Mouse (Mus musculus) gastrocnemius, adult 2 months (tissue): ENCODE results near the gene Ulk4. TPM values are rescaled to one million over a fixed set of nuclear protein-coding genes. Genes with fewer than 3 reads are reported as not detected.
"Not testable (repeated sequence)": the region's sequence is repeated elsewhere in the genome, so short reads cannot be mapped to it uniquely, and the experiment has no call there.

Source experiments
- DNase-seq: peaks from one replicate; pipeline ENCODE4 v3.0.0; 2022
- H3K27ac ChIP-seq: fragments of 200-600 bp; 2 replicates; pipeline ENCODE4 v1.8.1; 2022; ENCODE audit warnings: mild to moderate bottlenecking
- H3K4me3 ChIP-seq: fragments of 200-600 bp; 2 replicates; pipeline ENCODE4 v1.8.1; 2022; ENCODE audit warnings: mild to moderate bottlenecking, moderate library complexity
- CTCF ChIP-seq: fragments of 200-600 bp; IDR thresholded peaks from 2 replicates; pipeline ENCODE4 v1.8.1; 2022; ENCODE audit warnings: antibody characterized with exemption, mild to moderate bottlenecking, moderate library complexity
- intact Hi-C: fragments of 180-260 bp; cut with DNase I; formaldehyde crosslinking; loops from one replicate; pipeline ENCODE4 v1.15.1; 2025
- total RNA-seq, 2 experiments: library from RNA; stranded (reverse); gene quantifications; 2 replicates each; pipeline ENCODE4 v1.2.3; 2021

Ulk4 gene
- total RNA-seq, 2 experiments from 2014 or later = 0.11 to 0.36 TPM

DNA sequence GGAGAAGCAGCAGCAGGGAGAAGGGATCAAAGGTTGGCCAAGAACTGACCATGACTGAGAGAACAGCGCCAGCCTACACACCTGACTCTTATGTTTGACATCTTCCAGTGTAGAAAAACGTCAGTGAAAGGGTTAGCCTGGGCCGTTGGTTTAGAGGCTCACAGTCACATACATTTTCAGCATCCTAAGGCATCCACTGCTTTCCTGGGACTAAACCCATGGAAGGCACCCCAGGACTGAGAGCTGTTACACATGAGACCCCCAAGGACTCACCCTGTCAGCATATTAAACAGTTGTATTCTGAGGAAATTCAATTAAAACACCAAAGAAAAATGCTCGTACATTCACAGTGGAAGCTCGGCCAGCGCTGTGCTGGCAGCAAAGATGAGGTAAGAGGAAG lies 37.4 kb downstream of the Ulk4 start:
- TF ChIP-seq CTCF = no peak
- no peak for DNase-seq
- Histone ChIP-seq H3K4me3 (no peak overlapping the region), H3K27ac (no peak overlapping the region)
- intact Hi-C loops = no loop called here

DNA sequence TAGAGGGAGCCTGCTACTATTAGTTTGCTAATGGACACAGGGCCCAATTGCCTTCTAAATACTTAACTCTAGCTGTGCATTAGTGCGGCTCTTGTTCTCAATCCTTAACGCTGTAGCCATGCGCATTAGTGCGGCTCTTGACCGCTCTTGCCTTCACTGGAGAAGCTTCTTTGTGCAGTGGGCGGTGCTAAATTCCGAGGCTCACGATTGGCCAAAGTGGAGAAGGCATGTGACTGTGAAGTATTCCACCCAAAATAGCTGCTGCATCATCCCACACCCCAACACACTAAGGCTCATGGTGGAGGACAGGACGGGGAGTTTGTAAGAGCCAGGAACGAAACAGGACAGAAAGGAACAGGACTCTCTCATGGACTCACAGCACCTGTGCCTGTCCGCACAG lies 58.4 kb downstream of the Ulk4 start:
- no peak for DNase-seq
- intact Hi-C loops = loop anchor here (5.0 kb wide), 1 partner anchor 616 kb away; no protein-coding TSS in a partner anchor
- Histone ChIP-seq H3K4me3 (no peak overlapping the region), H3K27ac (no peak overlapping the region)
- no peak for TF ChIP-seq CTCF

DNA sequence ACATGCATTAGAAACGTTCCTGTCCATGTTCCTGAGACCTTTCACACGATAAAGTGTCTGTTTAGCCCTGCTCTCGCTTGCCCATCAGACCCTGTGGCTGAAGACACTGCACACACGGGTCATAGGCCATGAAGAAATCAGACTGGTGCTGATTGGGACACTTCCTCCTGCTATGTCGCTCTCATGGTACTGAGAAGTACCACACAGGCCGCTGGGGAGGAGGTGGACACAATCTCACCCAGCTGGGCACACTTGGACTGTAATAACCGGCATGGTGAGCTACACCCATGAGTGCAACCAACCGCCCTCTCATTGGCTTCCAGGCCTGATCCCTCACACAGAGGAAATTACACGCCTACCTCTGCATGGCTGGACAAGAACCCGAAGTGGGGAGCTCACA lies 58.8 kb downstream of the Ulk4 start:
- intact Hi-C loops = loop anchor here (5.0 kb wide), 1 partner anchor 616 kb away; no protein-coding TSS in a partner anchor
- DNase-seq = no peak
- H3K27ac ChIP-seq = no peak overlapping the region
- no peak overlapping the region for H3K4me3 ChIP-seq
- TF ChIP-seq CTCF = no peak

DNA sequence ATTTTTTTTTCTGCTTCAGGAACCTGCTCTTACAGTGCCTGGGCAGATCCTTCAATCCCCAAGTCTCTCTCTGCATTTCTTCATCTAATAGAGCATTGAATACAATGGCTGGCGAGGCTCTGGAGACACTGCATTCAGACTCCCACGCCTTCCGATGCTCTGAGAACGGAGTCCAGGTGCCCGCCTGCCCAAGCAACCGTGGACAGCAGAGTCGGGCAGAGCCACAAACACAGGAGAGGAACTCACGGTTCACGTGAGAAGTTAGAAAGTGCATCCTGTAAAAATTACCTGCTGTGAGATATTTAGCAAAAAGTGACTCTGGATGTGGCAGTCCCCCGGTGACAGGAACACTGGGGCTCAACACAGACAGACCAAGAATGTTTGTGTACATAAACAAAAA lies 59.3 kb downstream of the Ulk4 start:
- Histone ChIP-seq H3K4me3 (no peak overlapping the region), H3K27ac (no peak overlapping the region)
- TF ChIP-seq CTCF = no peak
- no peak for DNase-seq
- intact Hi-C loops = loop anchor here (5.0 kb wide), 1 partner anchor 615 kb away; no protein-coding TSS in a partner anchor

DNA sequence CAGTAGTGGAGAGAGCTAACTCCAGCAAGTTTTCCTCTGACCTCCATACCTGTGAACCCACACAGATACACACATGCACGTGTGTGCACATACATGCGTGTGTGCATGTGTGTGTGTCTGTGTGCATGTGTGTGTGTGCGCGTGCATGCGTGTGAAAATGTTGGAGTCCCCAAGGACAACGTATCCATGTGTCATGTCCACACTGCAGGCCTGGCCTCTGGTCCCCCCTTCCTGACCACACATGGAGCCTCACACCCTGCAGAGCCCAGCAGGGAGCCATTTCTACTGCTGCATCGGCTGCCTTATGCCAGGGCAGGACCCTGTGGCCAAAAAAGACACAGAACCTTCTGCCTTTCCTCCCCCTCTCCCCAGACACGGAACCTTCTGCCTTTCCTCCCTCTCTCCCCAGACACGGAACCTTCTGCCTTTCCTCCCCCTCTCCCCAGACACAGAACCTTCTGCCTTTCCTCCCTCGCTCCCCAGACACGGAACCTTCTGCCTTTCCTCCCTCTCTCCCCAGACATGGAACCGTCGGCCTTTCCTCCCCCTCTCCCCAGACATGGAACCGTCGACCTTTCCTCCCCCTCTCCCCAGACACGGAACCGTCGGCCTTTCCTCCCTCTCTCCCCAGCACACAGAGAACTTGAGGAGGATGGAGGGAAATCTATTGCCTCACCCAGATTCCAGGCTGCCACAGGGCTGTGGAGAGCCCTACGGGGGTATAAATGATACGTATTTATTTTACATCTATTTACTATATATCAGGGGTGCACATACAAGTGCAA lies 60.3 kb downstream of the Ulk4 start:
- no peak for DNase-seq
- intact Hi-C loops = loop anchor here (5.0 kb wide), 1 partner anchor 614 kb away; no protein-coding TSS in a partner anchor
- no peak for TF ChIP-seq CTCF
- no peak overlapping the region for H3K4me3 ChIP-seq
- no peak overlapping the region for H3K27ac ChIP-seq

DNA sequence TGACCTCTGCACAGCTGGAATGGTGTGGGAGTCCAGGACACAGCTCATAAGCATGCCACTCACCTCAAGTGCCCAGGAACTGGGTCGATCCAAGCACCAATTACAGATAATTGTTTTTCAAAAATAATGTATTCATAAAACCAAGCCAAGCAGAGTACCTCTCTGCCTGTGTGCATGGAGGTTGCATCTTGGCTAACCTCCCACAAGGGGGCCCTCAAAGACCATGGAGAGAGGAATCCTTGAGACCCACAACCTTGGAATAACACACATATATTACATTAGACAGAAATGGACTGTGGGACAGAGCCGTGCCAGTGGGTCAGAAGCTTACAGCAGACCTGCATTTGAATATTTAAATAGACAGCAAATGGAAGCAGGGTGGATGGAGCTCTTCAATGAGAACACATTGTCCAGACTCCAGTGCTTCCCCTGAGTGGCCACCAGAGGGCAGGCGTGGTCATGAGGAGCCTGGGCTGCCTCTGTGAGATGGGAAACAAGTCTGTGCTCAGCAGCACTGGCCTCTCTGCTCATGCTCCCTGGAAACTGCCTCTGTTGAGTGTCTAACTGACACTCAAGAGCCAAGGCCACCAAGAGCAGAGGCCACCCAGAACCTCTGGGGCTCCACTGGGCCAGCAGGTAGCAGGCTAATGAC lies 61.5 kb downstream of the Ulk4 start:
- TF ChIP-seq CTCF = peak; percentile 88
- intact Hi-C loops = loop anchor here (5.0 kb wide), 1 partner anchor 613 kb away; no protein-coding TSS in a partner anchor
- no peak overlapping the region for H3K4me3 ChIP-seq
- no peak overlapping the region for H3K27ac ChIP-seq
- peak; percentile 63 for DNase-seq

DNA sequence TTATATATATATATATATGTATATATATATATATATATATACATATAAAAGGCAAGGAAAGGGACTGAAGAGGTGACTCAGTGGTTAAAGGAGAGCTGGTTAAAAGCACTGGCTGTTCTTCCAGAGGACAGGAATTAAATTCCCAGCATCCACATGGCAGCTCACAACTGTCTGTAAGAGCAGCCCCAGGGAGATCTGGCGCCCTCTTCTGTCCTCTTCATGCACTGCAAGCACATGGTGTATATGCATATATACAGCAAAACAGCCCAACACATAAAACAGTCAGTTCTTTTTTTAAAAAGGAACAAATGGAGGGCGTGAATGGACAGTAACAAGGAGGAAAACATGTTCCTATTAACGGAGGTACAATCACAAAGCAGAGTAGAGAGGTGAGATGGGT lies 64.7 kb downstream of the Ulk4 start:
- Histone ChIP-seq H3K4me3 (no peak overlapping the region), H3K27ac (no peak overlapping the region)
- intact Hi-C loops = no loop called here
- peak; percentile 30; the same call in 1 of the 2 replicates for TF ChIP-seq CTCF
- DNase-seq = no peak

DNA sequence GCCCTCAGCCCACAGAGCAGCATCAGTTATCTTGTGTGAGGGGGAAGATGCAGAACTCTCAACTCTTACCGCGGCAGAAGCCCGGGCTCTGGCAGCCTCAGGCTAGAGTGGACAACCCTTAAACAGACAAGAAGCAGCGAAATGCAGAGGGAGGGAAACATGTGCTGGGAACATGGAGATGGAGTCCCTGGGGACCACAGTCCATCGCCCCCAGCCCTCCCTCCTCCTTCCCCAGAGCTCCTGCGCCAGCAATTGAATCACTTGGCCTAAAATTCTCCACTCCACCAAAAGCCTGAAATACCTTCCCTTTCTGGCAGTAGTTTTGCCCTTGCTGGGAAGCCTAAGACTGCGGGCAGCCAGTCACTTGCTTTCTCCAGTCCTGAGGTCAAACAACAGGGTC lies 72.0 kb downstream of the Ulk4 start:
- intact Hi-C loops = no loop called here
- no peak for TF ChIP-seq CTCF

DNA sequence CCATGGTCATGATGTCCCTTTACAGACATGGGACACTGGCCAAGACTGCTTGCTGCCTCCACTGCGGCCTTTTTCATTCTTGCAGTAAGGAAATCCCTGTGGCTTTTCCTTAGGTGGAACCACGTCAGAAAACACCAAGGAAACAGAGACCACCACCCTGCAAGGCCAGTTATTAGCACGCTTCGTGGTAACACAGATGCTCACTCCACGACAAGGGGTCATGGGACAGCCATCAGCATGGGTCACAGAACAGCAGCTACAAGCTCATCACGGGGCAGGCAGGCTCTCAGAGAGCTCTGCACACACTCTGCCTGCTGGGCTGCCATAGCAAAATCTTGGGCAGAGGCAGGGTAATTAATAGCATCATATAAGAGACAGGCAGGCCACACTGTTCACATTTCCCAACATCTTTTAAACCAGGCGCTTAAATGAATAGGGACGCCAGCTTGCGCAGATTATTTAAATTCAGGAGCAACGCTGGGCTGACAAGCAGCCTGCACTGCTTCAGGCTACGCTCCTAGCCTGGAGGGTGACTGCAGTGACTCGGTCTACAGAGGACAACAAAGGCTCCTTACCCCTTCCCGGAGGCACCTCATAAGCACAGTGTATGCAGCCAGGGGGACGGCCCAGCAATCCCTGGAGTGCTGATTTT lies 72.7 kb downstream of the Ulk4 start:
- no peak for TF ChIP-seq CTCF
- intact Hi-C loops = no loop called here
- Histone ChIP-seq H3K27ac (no peak overlapping the region), H3K4me3 (no peak overlapping the region)
- DNase-seq = no peak

More for the DNA sequence above, 72.0 kb downstream of the Ulk4 start:
- Histone ChIP-seq H3K4me3 (no peak overlapping the region), H3K27ac (no peak overlapping the region)
- DNase-seq = no peak

DNA sequence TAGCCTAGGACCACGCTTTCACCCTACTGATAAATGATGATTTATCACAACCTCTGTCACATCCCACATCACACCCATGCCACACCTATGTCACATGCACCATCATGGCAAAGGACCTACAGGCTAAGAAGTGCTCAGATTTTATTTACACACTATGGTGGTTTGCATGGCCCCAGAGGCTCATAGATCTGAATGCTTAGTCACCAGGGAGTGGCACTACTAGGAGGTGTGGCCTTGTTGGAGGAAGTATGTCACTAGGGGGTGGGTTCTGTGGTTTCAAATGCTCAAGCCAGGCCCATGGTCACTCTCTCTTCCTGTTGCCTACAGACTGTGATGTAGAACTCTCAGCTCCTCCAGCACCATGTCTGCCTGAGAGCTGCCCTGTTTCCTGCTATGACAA lies 73.3 kb downstream of the Ulk4 start:
- H3K4me3 ChIP-seq = no peak overlapping the region
- no peak overlapping the region for H3K27ac ChIP-seq
- DNase-seq = no peak
- no peak for TF ChIP-seq CTCF
- intact Hi-C loops = no loop called here

DNA sequence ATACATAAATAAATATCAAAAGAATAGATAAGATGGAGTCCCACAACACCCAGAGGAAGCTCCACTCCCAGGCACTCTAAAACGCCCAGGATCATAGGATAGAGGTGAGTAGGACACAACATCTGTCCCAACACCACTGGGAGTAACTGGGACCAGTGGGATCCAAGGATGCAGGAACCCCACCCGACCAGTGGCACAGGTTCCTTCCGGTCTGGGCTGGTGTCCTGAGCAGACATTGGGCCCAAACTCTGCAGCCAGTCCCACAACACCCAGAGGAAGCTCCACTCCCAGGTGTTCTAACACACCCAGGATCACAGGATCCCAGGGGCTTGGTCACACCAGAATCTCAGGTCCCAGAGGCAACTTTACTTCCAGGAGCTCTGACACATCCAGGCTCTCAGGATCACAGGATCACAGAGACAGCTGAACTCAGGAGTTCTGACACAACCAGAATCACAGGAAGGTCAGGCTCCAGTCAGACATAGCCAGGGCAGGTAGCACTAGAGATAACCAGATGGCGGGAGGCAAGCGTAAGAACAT lies 77.8 kb downstream of the Ulk4 start:
- H3K4me3 ChIP-seq, H3K27ac ChIP-seq, DNase-seq, intact Hi-C loops: not testable (repeated sequence)

DNA sequence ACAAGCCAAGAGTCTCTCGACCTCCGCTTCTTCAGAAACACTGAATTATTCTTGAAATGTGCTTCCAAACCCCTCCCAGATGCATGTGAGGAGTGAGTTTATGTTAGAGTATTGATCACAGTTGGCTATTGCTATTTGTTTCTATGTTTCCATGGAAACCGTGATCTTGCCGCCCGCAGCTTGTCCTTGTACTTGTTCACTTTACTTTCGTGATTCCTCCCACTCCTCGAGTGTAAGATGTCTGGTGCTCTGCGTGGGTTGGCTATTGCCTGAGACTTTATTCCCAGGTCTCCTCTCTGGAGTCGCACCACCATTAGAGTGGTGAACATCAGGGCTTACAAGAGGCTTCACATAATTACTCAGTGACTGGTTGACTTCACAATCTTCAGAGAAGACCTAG lies 80.5 kb downstream of the Ulk4 start:
- intact Hi-C loops = no loop called here
- no peak for DNase-seq
- Histone ChIP-seq H3K27ac (no peak overlapping the region), H3K4me3 (no peak overlapping the region)
- no peak for TF ChIP-seq CTCF

DNA sequence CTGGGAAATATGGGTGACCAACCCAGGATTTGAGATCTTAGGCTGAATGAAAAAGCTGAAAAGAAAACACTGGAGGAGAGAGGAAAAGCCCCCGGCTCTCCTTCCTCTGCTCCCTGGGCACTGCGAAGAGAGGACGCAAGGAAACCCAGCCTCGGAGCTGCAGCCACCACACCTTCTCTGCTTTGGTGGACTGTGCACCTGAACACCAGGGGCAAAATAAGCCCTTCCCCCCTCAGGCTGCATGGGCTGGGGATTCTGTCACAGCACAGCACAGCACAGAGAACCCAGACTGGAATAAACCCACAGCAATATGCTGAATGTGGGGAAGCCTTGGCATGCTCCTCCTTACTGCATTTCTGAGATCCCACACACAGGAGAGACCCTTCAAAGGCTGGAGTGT lies 81.9 kb downstream of the Ulk4 start:
- TF ChIP-seq CTCF = no peak
- DNase-seq = no peak
- intact Hi-C loops = no loop called here
- Histone ChIP-seq H3K27ac (no peak overlapping the region), H3K4me3 (no peak overlapping the region)
